Mouse (Mus musculus) limb, embryonic 11.5 days (tissue): ENCODE results near the gene Ttf1. TPM values are rescaled to one million over a fixed set of nuclear protein-coding genes. Genes with fewer than 3 reads are reported as not detected.

ENCODE experiments used
- ATAC-seq: fragments of 200-750 bp; cut with Nextera tagmentation; 2 replicates; pipeline ENCODE4 v1.8.0; 2017; ENCODE audit warnings: low read depth; ENCODE audit not compliant: insufficient number of reproducible peaks, low FRiP score, low TSS enrichment
- DNase-seq: peaks from one replicate; pipeline ENCODE4 v3.0.0-alpha.2; 2015; ENCODE audit warnings: low spot score
- H3K27ac ChIP-seq: fragments of 300-500 bp; sonication (generic); replicated peaks from 2 replicates; pipeline ENCODE4 v1.5.1; 2014; ENCODE audit warnings: low read depth, mild to moderate bottlenecking, low read length
- H3K27me3 ChIP-seq: fragments of 300-500 bp; sonication (generic); 2 replicates; pipeline ENCODE4 v1.6.1; 2014; ENCODE audit warnings: mild to moderate bottlenecking, low read length, mixed read lengths; ENCODE audit not compliant: control insufficient read depth, insufficient read depth
- H3K36me3 ChIP-seq: fragments of 300-500 bp; sonication (generic); 2 replicates; pipeline ENCODE4 v1.6.1; 2014; ENCODE audit warnings: mild to moderate bottlenecking, low read length, moderate library complexity, mixed read lengths; ENCODE audit not compliant: control insufficient read depth, insufficient read depth
- H3K4me1 ChIP-seq: fragments of 300-500 bp; sonication (generic); 2 replicates; pipeline ENCODE4 v1.6.1; 2014; ENCODE audit warnings: low read length, mixed read lengths; ENCODE audit not compliant: control insufficient read depth, insufficient read depth
- H3K4me2 ChIP-seq: fragments of 300-500 bp; sonication (generic); 2 replicates; pipeline ENCODE4 v1.6.1; 2014; ENCODE audit warnings: low read depth, mild to moderate bottlenecking, moderate library complexity; ENCODE audit not compliant: severe bottlenecking
- H3K4me3 ChIP-seq: fragments of 300-500 bp; sonication (generic); 2 replicates; pipeline ENCODE4 v1.5.1; 2014; ENCODE audit warnings: low read depth, low read length
- H3K9ac ChIP-seq: fragments of 300-500 bp; sonication (generic); 2 replicates; pipeline ENCODE4 v1.6.1; 2014; ENCODE audit warnings: mild to moderate bottlenecking, low read length
- H3K9me3 ChIP-seq: fragments of 300-500 bp; sonication (generic); 2 replicates; pipeline ENCODE4 v1.6.1; 2016; ENCODE audit warnings: low read length; ENCODE audit not compliant: control insufficient read depth
- WGBS: fragments of 180-500 bp; shearing (Covaris S2); extraction: QIAGEN DNeasy Blood & Tissue Kit; methylation state at CpG from one replicate; pipeline ENCODE4 v1.1.7; 2014; 5-methylcytosine and 5-hydroxymethylcytosine counted together
- polyA plus RNA-seq: library from polyadenylated mRNA; unstranded; fragments of >200 nt; fragmentation: Nextera tagmentation; extraction: Ambion mirVana; gene quantifications from 2 replicates; pipeline ENCODE4 v1.2.1, GENCODE M21; 2014

Gene Ttf1
- polyA plus RNA-seq, 1 experiment from 2014 or later: 13.1 TPM

GRCm38 (mm10) chr2:29031951-29032350 lies 28.1 kb upstream of the Ttf1 start:
- no peaks in the 10 kb centered on the region for H3K9me3 ChIP-seq
- 83% methylated on average over 4 of the region's 4 CpGs for WGBS
- no peak overlapping the region for H3K4me2 ChIP-seq
- DNase-seq (no peak), ATAC-seq (no peak)
- H3K9ac ChIP-seq: no peak overlapping the region
- H3K27me3 ChIP-seq: no peaks in the 10 kb centered on the region
- H3K4me1 ChIP-seq: no peaks in the 10 kb centered on the region
- no peaks in the 10 kb centered on the region for H3K36me3 ChIP-seq
- H3K4me3 ChIP-seq: no peak overlapping the region
- no peak overlapping the region for H3K27ac ChIP-seq

- Histone ChIP-seq H3K27ac (no peak overlapping the region), H3K4me2 (no peak overlapping the region), H3K9ac (no peak overlapping the region), H3K27me3 (peaks cover 9% of the 10 kb centered on the region), H3K4me1 (no peaks in the 10 kb centered on the region), H3K4me3 (no peak overlapping the region), H3K9me3 (no peaks in the 10 kb centered on the region), H3K36me3 (no peaks in the 10 kb centered on the region)
- WGBS: 70% methylated on average over 20 of the region's 20 CpGs
- no peak for DNase-seq
- no peak for ATAC-seq
These were observed 25.3 kb upstream of the Ttf1 start for GRCm38 (mm10) chr2:29034542-29035475.

DNA sequence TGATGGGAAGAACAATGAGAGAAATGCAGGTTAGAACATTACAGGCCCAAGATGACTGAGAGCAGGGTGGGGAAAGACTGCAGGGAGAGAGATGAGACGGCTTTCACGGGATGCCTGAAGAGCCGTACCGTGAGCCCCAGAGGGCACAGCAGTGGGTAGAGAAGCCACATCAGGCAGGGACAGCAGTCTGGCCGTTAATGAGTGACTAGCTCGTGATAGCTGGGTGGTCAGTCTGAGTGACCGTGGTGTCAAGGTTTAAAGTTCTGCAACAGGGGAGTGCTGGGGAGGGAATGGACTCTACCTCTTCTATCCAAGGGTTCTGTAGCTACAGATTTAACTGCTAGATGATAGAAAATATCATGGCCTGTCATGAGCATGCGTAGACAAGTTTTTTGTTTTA lies 24.4 kb upstream of the Ttf1 start:
- Histone ChIP-seq H3K9me3 (no peaks in the 10 kb centered on the region), H3K27me3 (peaks cover 18% of the 10 kb centered on the region), H3K27ac (no peak overlapping the region), H3K4me2 (no peak overlapping the region), H3K4me1 (no peaks in the 10 kb centered on the region), H3K9ac (no peak overlapping the region), H3K36me3 (no peaks in the 10 kb centered on the region), H3K4me3 (no peak overlapping the region)
- DNase-seq (no peak), ATAC-seq (no peak)
- WGBS: 68% methylated on average over 8 of the region's 8 CpGs

DNA sequence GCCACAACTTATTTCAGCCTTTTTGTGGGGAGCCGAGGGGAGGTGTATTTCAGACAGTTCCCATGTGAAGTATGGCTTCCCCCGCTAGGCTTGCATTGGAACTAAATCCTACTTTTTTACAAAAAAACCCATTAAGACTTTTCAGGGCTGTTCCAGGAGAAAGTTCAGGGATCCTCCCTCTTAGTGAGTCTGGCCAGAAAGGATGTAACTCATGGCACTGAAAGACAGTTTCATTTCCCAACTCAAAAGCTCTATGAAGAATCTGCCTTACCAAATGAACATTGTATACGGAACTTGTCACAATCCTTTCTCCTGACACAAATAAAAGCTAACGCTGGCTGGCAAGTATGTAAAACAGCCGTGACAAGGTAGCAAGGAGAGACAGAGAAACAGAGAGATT lies 20.3 kb upstream of the Ttf1 start:
- H3K27ac ChIP-seq: no peak overlapping the region
- DNase-seq: no peak
- H3K36me3 ChIP-seq: no peaks in the 10 kb centered on the region
- no peaks in the 10 kb centered on the region for H3K9me3 ChIP-seq
- H3K9ac ChIP-seq: no peak overlapping the region
- no peak overlapping the region for H3K4me3 ChIP-seq
- WGBS: 31% methylated on average over 5 of the region's 5 CpGs
- peaks cover 40% of the 10 kb centered on the region for H3K27me3 ChIP-seq
- H3K4me2 ChIP-seq: no peak overlapping the region
- no peak for ATAC-seq
- H3K4me1 ChIP-seq: no peaks in the 10 kb centered on the region

- no peak for DNase-seq
- Histone ChIP-seq H3K4me2 (no peak overlapping the region), H3K27ac (no peak overlapping the region), H3K9ac (no peak overlapping the region), H3K9me3 (no peaks in the 10 kb centered on the region), H3K4me3 (no peak overlapping the region), H3K4me1 (no peaks in the 10 kb centered on the region), H3K27me3 (peaks cover 43% of the 10 kb centered on the region), H3K36me3 (no peaks in the 10 kb centered on the region)
- ATAC-seq: no peak
- 5% methylated on average over 18 of the region's 18 CpGs for WGBS
These were observed 19.2 kb upstream of the Ttf1 start for GRCm38 (mm10) chr2:29040594-29041476.

DNA sequence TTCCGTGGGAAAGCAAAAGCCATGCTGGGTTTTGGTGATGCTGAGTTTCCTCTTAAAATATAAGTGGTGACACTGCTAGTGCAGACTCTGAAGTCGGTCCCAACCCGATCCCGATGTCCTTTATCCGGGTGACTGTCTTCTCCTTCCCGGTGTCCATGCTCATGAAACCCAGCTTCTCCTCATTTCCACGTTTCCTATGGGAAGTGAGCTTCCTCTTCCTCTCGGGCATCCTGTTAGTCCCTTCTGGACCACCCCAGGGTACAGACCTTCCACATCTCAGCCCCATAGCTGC lies 18.6 kb upstream of the Ttf1 start:
- H3K4me1 ChIP-seq: no peaks in the 10 kb centered on the region
- DNase-seq: no peak
- 26% methylated on average over 8 of the region's 8 CpGs for WGBS
- H3K36me3 ChIP-seq: no peaks in the 10 kb centered on the region
- no peak overlapping the region for H3K27ac ChIP-seq
- no peaks in the 10 kb centered on the region for H3K9me3 ChIP-seq
- no peak overlapping the region for H3K9ac ChIP-seq
- H3K4me3 ChIP-seq: no peak overlapping the region
- H3K4me2 ChIP-seq: no peak overlapping the region
- H3K27me3 ChIP-seq: peaks cover 43% of the 10 kb centered on the region
- no peak for ATAC-seq

DNA sequence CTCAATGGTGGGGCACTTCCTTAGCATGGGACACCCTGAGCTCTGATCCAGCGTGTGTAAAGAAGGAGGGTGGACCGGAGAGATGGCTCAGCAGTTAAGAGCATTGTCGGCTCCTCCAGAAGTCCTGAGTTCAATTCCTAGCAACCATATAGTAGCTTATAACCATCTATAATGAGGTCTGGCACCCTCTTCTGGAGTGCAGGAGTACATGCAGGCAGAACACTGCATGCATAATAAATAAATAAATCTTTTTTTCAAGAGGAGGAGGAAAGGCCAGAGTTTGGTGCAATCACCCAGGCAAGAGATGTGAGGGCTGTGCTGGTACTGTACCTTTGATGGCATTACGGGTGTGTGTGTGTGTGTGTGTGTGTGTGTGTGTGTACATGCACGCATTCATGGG lies 17.9 kb upstream of the Ttf1 start:
- Histone ChIP-seq H3K4me2 (no peak overlapping the region), H3K36me3 (no peaks in the 10 kb centered on the region), H3K9ac (no peak overlapping the region), H3K27ac (no peak overlapping the region), H3K27me3 (peaks cover 43% of the 10 kb centered on the region), H3K4me3 (no peak overlapping the region), H3K9me3 (no peaks in the 10 kb centered on the region), H3K4me1 (no peaks in the 10 kb centered on the region)
- no peak for ATAC-seq
- 86% methylated on average over 5 of the region's 5 CpGs for WGBS
- DNase-seq: no peak

DNA sequence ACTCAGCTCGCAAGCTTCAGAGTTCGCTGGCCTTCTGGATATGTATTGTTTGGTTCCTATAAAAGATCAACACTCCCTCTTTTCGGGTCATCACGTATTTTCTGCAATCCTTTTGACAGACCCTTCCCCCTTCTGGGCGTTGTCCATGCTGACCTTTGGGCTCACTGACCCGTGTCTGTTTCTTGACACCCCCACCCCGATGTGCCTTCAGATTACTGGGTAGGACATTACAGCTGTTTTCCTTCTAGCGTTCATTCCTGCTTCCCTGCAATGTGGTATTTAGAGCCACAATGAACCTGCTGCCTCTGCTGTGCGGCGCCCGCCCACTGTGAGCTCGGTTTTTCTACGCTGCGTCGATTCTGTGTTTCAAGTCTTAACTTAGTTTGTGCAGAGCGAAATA lies 13.9 kb upstream of the Ttf1 start:
- H3K9ac ChIP-seq: no peak overlapping the region
- H3K4me1 ChIP-seq: no peaks in the 10 kb centered on the region
- peaks cover 24% of the 10 kb centered on the region for H3K27me3 ChIP-seq
- no peaks in the 10 kb centered on the region for H3K9me3 ChIP-seq
- no peak for DNase-seq
- H3K4me3 ChIP-seq: no peak overlapping the region
- WGBS: 68% methylated on average over 16 of the region's 16 CpGs
- no peak overlapping the region for H3K4me2 ChIP-seq
- no peaks in the 10 kb centered on the region for H3K36me3 ChIP-seq
- H3K27ac ChIP-seq: no peak overlapping the region
- ATAC-seq: no peak
